Mouse (Mus musculus): ENCODE data around the gene Gimap8.

GRCm38 (mm10) chr6:48682271-48682670, 35.2 kb downstream of the Gimap8 start:
- no peak for TF ChIP-seq CTCF (IDR thresholded peaks at IDR 0.05; ENCODE audit: low read depth)
- no peak for TF ChIP-seq EP300 (IDR thresholded peaks at IDR 0.05; ENCODE audit: low read depth)
